Mouse (Mus musculus): Measurements from ENCODE around the gene Slf2. TPM values are rescaled to one million over a fixed set of nuclear protein-coding genes. Genes with fewer than 3 reads are reported as not detected.

Slf2 gene
- total and polyA plus RNA-seq, 3 experiments = 20.6 to 22.9 (median 22.6) TPM

GRCm38 (mm10) chr19:44908836-44909460, 22.0 kb upstream of the Slf2 start:
- DNase-seq (ENCODE audit: extremely low read depth) = no peak
- no peak overlapping the region for H3K9ac ChIP-seq (ENCODE audit: insufficient read depth, low read depth)

GRCm38 (mm10) chr19:44914481-44915249, 16.3 kb upstream of the Slf2 start:
- H3K4me2 ChIP-seq (ENCODE audit: insufficient read depth, low read depth, poor library complexity, severe bottlenecking) = no peak overlapping the region
- no peaks in the 10 kb centered on the region for H3K9me3 ChIP-seq (replicated peaks; ENCODE audit: low read length)
- TF ChIP-seq KAT2A (IDR thresholded peaks at IDR 0.05; ENCODE audit: insufficient replicate concordance, low read length) (no peak), ETS1 (conservative IDR thresholded peaks at IDR 0.05; ENCODE audit: low read depth, low read length) (no peak), TBP (conservative IDR thresholded peaks at IDR 0.05; ENCODE audit: low read depth, low read length) (no peak), MAZ (IDR thresholded peaks at IDR 0.05; ENCODE audit: low read depth, low read length) (no peak), JUND (conservative IDR thresholded peaks at IDR 0.05; ENCODE audit: low read depth, low read length) (no peak), BHLHE40 (IDR thresholded peaks at IDR 0.05; ENCODE audit: low read depth, low read length) (no peak), SMC3 (IDR thresholded peaks at IDR 0.05; ENCODE audit: low read depth, low read length) (no peak), GABPA (IDR thresholded peaks at IDR 0.05; ENCODE audit: insufficient replicate concordance, low read depth, low read length) (no peak), CHD1 (IDR thresholded peaks at IDR 0.05; ENCODE audit: low read depth, low read length) (no peak), HCFC1 (IDR thresholded peaks at IDR 0.05; ENCODE audit: low read depth, low read length) (no peak), RAD21 (IDR thresholded peaks at IDR 0.05; ENCODE audit: low read depth, low read length) (no peak), NELFE (IDR thresholded peaks at IDR 0.05; ENCODE audit: low read depth, low read length) (no peak)
- in situ Hi-C loops (cut with MboI; ENCODE audit: low pct_ligation_motif_present, low pct_unique_long_range_greater_than_20kb, low sequenced_read_pairs) = no loop called here
- no peak overlapping the region for H3K9ac ChIP-seq (ENCODE audit: insufficient read depth, low read depth)
- peaks cover 0 to 7% of the 10 kb centered on the region in 2 experiments; a peak in 1 of 4 replicates for H3K4me1 ChIP-seq (ENCODE audit: control insufficient read depth in 1 of 2, insufficient read depth in 2 of 2)
- H3K36me3 ChIP-seq (replicated peaks in 1 of 2; ENCODE audit: control insufficient read depth in 1 of 2, insufficient read depth in 1 of 2, low read length in 1 of 2) = no peaks in the 10 kb centered on the region
- no peak for DNase-seq (ENCODE audit: extremely low read depth)
- no peak overlapping the region for H3K27ac ChIP-seq (ENCODE audit: insufficient read depth, low read depth)
- H3K79me2 ChIP-seq (replicated peaks; ENCODE audit: control insufficient read depth, extremely low read depth, insufficient read depth, poor library complexity, severe bottlenecking) = no peaks in the 10 kb centered on the region
- dilution Hi-C loops (cut with MboI; ENCODE audit: extremely low pct_ligation_motif_present, extremely low pct_unique_long_range_greater_than_20kb, low sequenced_read_pairs) = no loop called here
- H3K4me3 ChIP-seq (replicated peaks in 1 of 3; ENCODE audit: low read depth in 2 of 3, low read length in 2 of 3, poor library complexity in 1 of 3) = no peak overlapping the region
- no peaks in the 10 kb centered on the region for H3K27me3 ChIP-seq (replicated peaks)

More at GRCm38 (mm10) chr19:44908836-44909460, 22.0 kb upstream of the Slf2 start:
- Histone ChIP-seq H3K4me2 (ENCODE audit: insufficient read depth, low read depth, poor library complexity, severe bottlenecking) (no peak overlapping the region), H3K9me3 (replicated peaks; ENCODE audit: low read length) (no peaks in the 10 kb centered on the region), H3K27me3 (replicated peaks) (no peaks in the 10 kb centered on the region), H3K27ac (ENCODE audit: insufficient read depth, low read depth) (no peak overlapping the region), H3K4me1 (ENCODE audit: control insufficient read depth in 1 of 2, insufficient read depth in 2 of 2) (peaks cover 0 to 32% of the 10 kb centered on the region in 2 experiments; a peak in 2 of 4 replicates), H3K79me2 (replicated peaks; ENCODE audit: control insufficient read depth, extremely low read depth, insufficient read depth, poor library complexity, severe bottlenecking) (no peaks in the 10 kb centered on the region), H3K4me3 (replicated peaks in 1 of 3; ENCODE audit: low read depth in 2 of 3, low read length in 2 of 3, poor library complexity in 1 of 3) (no peak overlapping the region), H3K36me3 (replicated peaks in 1 of 2; ENCODE audit: control insufficient read depth in 1 of 2, insufficient read depth in 1 of 2, low read length in 1 of 2) (no peaks in the 10 kb centered on the region)
- dilution Hi-C loops (cut with MboI; ENCODE audit: extremely low pct_ligation_motif_present, extremely low pct_unique_long_range_greater_than_20kb, low sequenced_read_pairs) = no loop called here
- TF ChIP-seq E2F4 (IDR thresholded peaks at IDR 0.05; ENCODE audit: insufficient replicate concordance, low read depth, low read length) (no peak), CHD2 (IDR thresholded peaks at IDR 0.05; ENCODE audit: low read length) (no peak), ZC3H11A (IDR thresholded peaks at IDR 0.05; ENCODE audit: low read depth, low read length) (no peak), USF1 (IDR thresholded peaks at IDR 0.05; ENCODE audit: low read depth, low read length) (no peak), POLR2AphosphoS2 (IDR thresholded peaks at IDR 0.05; ENCODE audit: low read depth, low read length) (no peak), ZMIZ1 (IDR thresholded peaks at IDR 0.05; ENCODE audit: low read depth, low read length) (no peak)
- in situ Hi-C loops (cut with MboI; ENCODE audit: low pct_ligation_motif_present, low pct_unique_long_range_greater_than_20kb, low sequenced_read_pairs) = no loop called here
